ENCODE assay signal across 17 mouse cellular contexts in genomic region chr6:141615348-141615747, GRCm38 (mm10). TPM values are rescaled to one million over a fixed set of nuclear protein-coding genes. Genes with fewer than 3 reads are reported as not detected.
"Had no signal": no experiment of that assay in that cellular context is flagged by ENCODE, and none has a peak within 500 bp of the region (broad histone marks: within the 10 kb centered on the region; RNA-seq: fewer than 3 reads in every experiment).

No protein-coding gene starts in this region.

- ATAC-seq: intestine, embryonic 15.5 days; midbrain, embryonic 16.5 days had no signal

- H3K9ac ChIP-seq: intestine, embryonic 15.5 days; limb, embryonic 13.5 days; midbrain, embryonic 12.5 days; neural tube, embryonic 13.5 days had no signal

- H3K4me1 ChIP-seq: intestine, embryonic 15.5 days; limb, embryonic 13.5 days; midbrain, embryonic 12.5 days; neural tube, embryonic 13.5 days had no signal

- H3K4me3 ChIP-seq: intestine, embryonic 15.5 days; layer of hippocampus, adult 2 months; limb, embryonic 13.5 days; midbrain, embryonic 12.5 days; neural tube, embryonic 13.5 days had no signal

- H3K36me3 ChIP-seq: intestine, embryonic 15.5 days; limb, embryonic 13.5 days; midbrain, embryonic 12.5 days; neural tube, embryonic 13.5 days had no signal

- DNase-seq: kidney, adult 8-10 months; kidney, postnatal 10 days; kidney, postnatal 4 days; lung, adult 18-20 months; right cerebral cortex, postnatal 14 days; thymus, postnatal 4 days had no signal

- H3K27me3 ChIP-seq: intestine, embryonic 15.5 days; limb, embryonic 13.5 days; midbrain, embryonic 12.5 days; neural tube, embryonic 13.5 days had no signal

- H3K4me2 ChIP-seq: intestine, embryonic 15.5 days; limb, embryonic 13.5 days; midbrain, embryonic 12.5 days; neural tube, embryonic 13.5 days had no signal

- H3K9me3 ChIP-seq: intestine, embryonic 15.5 days; limb, embryonic 13.5 days; midbrain, embryonic 12.5 days; neural tube, embryonic 13.5 days had no signal

- H3K27ac ChIP-seq: intestine, embryonic 15.5 days; layer of hippocampus, adult 2 months; limb, embryonic 13.5 days; midbrain, embryonic 12.5 days; neural tube, embryonic 13.5 days; stomach, postnatal 0 days had no signal

RNA-seq across cellular contexts. Expression of gene Slco1b2, which starts 14.0 kb away (rescaled TPM):
- total RNA-seq: layer of hippocampus, postnatal 10 days; megakaryocyte-erythroid progenitor cell, adult 5-6 weeks had no signal
- polyA plus RNA-seq: intestine, embryonic 15.5 days; limb, embryonic 13.5 days; lung, embryonic 16.5 days; midbrain, embryonic 16.5 days; neural tube, embryonic 13.5 days; small intestine, adult 2 months had no signal
